Mouse (Mus musculus) liver, embryonic 15.5 days (tissue): ENCODE results near the gene Mss51. TPM values are rescaled to one million over a fixed set of nuclear protein-coding genes. Genes with fewer than 3 reads are reported as not detected.

Experiments used
- ATAC-seq: fragments of 200-750 bp; cut with Nextera tagmentation; 2 replicates; pipeline ENCODE4 v1.8.0; 2017; ENCODE audit warnings: moderate number of reproducible peaks, mild to moderate bottlenecking, moderate library complexity; ENCODE audit not compliant: insufficient read depth
- H3K27ac ChIP-seq: fragments of 300-500 bp; sonication (generic); replicated peaks from 2 replicates; pipeline ENCODE4 v1.5.1; 2015; ENCODE audit warnings: mild to moderate bottlenecking, inconsistent platforms
- H3K27me3 ChIP-seq: fragments of 300-500 bp; sonication (generic); 2 replicates; pipeline ENCODE4 v1.6.1; 2015; ENCODE audit warnings: mild to moderate bottlenecking, inconsistent platforms
- H3K36me3 ChIP-seq: fragments of 300-500 bp; sonication (generic); replicated peaks from 2 replicates; pipeline ENCODE4 v1.6.1; 2015; ENCODE audit warnings: moderate library complexity, mild to moderate bottlenecking, inconsistent platforms
- H3K4me1 ChIP-seq: fragments of 300-500 bp; sonication (generic); replicated peaks from 2 replicates; pipeline ENCODE4 v1.6.1; 2015; ENCODE audit warnings: inconsistent platforms
- H3K4me2 ChIP-seq: fragments of 300-500 bp; sonication (generic); 2 replicates; pipeline ENCODE4 v1.6.1; 2015; ENCODE audit warnings: moderate library complexity, mild to moderate bottlenecking, inconsistent platforms
- H3K4me3 ChIP-seq: fragments of 300-500 bp; sonication (generic); replicated peaks from 2 replicates; pipeline ENCODE4 v1.5.1; 2015; ENCODE audit warnings: mild to moderate bottlenecking, inconsistent platforms
- H3K9ac ChIP-seq: fragments of 300-500 bp; sonication (generic); 2 replicates; pipeline ENCODE4 v1.6.1; 2015; ENCODE audit warnings: moderate library complexity, mild to moderate bottlenecking, inconsistent platforms
- H3K9me3 ChIP-seq: fragments of 300-500 bp; sonication (generic); replicated peaks from 2 replicates; pipeline ENCODE4 v1.6.1; 2016; ENCODE audit warnings: inconsistent platforms
- WGBS: fragments of 180-500 bp; shearing (Covaris S2); methylation state at CpG from one replicate; pipeline ENCODE4 v1.1.7; 2015; ENCODE audit warnings: mixed read lengths; ENCODE audit not compliant: insufficient replicate concordance; 5-methylcytosine and 5-hydroxymethylcytosine counted together
- polyA plus RNA-seq: library from polyadenylated mRNA; unstranded; fragments of >200 nt; fragmentation: Nextera tagmentation; extraction: Ambion mirVana; gene quantifications from 2 replicates; pipeline ENCODE4 v1.2.1, GENCODE M21; 2015

The Mss51 gene
- polyA plus RNA-seq = 0.44 and 0.48 TPM in 2 replicates

GRCm38 (mm10) chr14:20496603-20497002 lies at the start of gene Mss51:
Gene Mss51, minus strand, starts transcription at chr14:20496901.
- no peaks in the 10 kb centered on the region for H3K27me3 ChIP-seq
- H3K4me2 ChIP-seq = no peak within 1 kb of the TSS
- peaks cover 43% of the 10 kb centered on the region for H3K36me3 ChIP-seq
- no peak within 1 kb of the TSS for H3K9ac ChIP-seq
- H3K27ac ChIP-seq = no peak within 1 kb of the TSS
- H3K4me3 ChIP-seq = no peak within 1 kb of the TSS
- no peak for ATAC-seq
- no peaks in the 10 kb centered on the region for H3K9me3 ChIP-seq
- H3K4me1 ChIP-seq = 0 out of 2 replicates have a peak, but pooled peaks cover 2% of the 10 kb centered on the region
- WGBS = 73% methylated on average over 2 of the region's 2 CpGs

GRCm38 (mm10) chr14:20546415-20546814 lies 49.7 kb upstream of the Mss51 start, which contains the start of gene Ppp3cb:
Gene Ppp3cb, minus strand, starts transcription at chr14:20546573.
- H3K4me2 ChIP-seq = peak within 1 kb of the TSS; percentile 76
- under 1% methylated on average over 29 of the region's 29 CpGs for WGBS
- peak within 1 kb of the TSS; percentile 84 for H3K4me3 ChIP-seq
- 0 out of 2 replicates have a peak, but pooled peaks cover 2% of the 10 kb centered on the region for H3K36me3 ChIP-seq
- peak within 1 kb of the TSS; percentile 99 for H3K27ac ChIP-seq
- no peaks in the 10 kb centered on the region for H3K9me3 ChIP-seq
- H3K4me1 ChIP-seq = peaks cover 31% of the 10 kb centered on the region
- H3K27me3 ChIP-seq = no peaks in the 10 kb centered on the region
- H3K9ac ChIP-seq = peak within 1 kb of the TSS; percentile 81
- ATAC-seq = peak; percentile 73

- Histone ChIP-seq H3K4me2 (peak overlapping the region; percentile 76), H3K27ac (peak overlapping the region; percentile 99), H3K4me1 (peaks cover 31% of the 10 kb centered on the region), H3K4me3 (peak overlapping the region; percentile 84), H3K27me3 (no peaks in the 10 kb centered on the region), H3K36me3 (0 out of 2 replicates have a peak, but pooled peaks cover 2% of the 10 kb centered on the region), H3K9me3 (no peaks in the 10 kb centered on the region), H3K9ac (peak overlapping the region; percentile 81)
- under 1% methylated on average over 67 of the region's 67 CpGs for WGBS
- ATAC-seq = peak; percentile 99
These were observed 49.0 kb upstream of the Mss51 start for GRCm38 (mm10) chr14:20545529-20546331.

GRCm38 (mm10) chr14:20544467-20545411 lies 48.0 kb upstream of the Mss51 start:
- Histone ChIP-seq H3K4me1 (peaks cover 31% of the 10 kb centered on the region), H3K36me3 (0 out of 2 replicates have a peak, but pooled peaks cover 2% of the 10 kb centered on the region), H3K9ac (peak overlapping the region; percentile 50), H3K9me3 (no peaks in the 10 kb centered on the region), H3K4me2 (peak overlapping the region; percentile 76), H3K4me3 (peak overlapping the region; percentile 84), H3K27ac (peak overlapping the region; percentile 99), H3K27me3 (no peaks in the 10 kb centered on the region)
- ATAC-seq = peak; percentile 35
- WGBS = 28% methylated on average over 7 of the region's 7 CpGs

GRCm38 (mm10) chr14:20529643-20530042 lies 32.9 kb upstream of the Mss51 start:
- WGBS = 41% methylated on average over 4 of the region's 4 CpGs
- no peak overlapping the region for H3K9ac ChIP-seq

GRCm38 (mm10) chr14:20520179-20520578 lies 23.5 kb upstream of the Mss51 start:
- ATAC-seq = no peak
- no peaks in the 10 kb centered on the region for H3K27me3 ChIP-seq
- H3K36me3 ChIP-seq = peaks cover 45% of the 10 kb centered on the region
- H3K4me1 ChIP-seq = no peaks in the 10 kb centered on the region
- H3K4me2 ChIP-seq = no peak overlapping the region
- no peak overlapping the region for H3K9ac ChIP-seq
- 91% methylated on average over 2 of the region's 2 CpGs for WGBS
- no peak overlapping the region for H3K27ac ChIP-seq
- H3K9me3 ChIP-seq = no peaks in the 10 kb centered on the region
- H3K4me3 ChIP-seq = no peak overlapping the region

More at GRCm38 (mm10) chr14:20529643-20530042, 32.9 kb upstream of the Mss51 start:
- Histone ChIP-seq H3K4me1 (no peaks in the 10 kb centered on the region), H3K27ac (no peak overlapping the region), H3K9me3 (no peaks in the 10 kb centered on the region), H3K4me2 (no peak overlapping the region), H3K36me3 (peaks cover 13% of the 10 kb centered on the region), H3K4me3 (no peak overlapping the region), H3K27me3 (no peaks in the 10 kb centered on the region)
- no peak for ATAC-seq

- 85% methylated on average over 2 of the region's 2 CpGs for WGBS
- Histone ChIP-seq H3K4me2 (no peak overlapping the region), H3K4me3 (no peak overlapping the region), H3K9ac (no peak overlapping the region), H3K4me1 (peaks cover 2% of the 10 kb centered on the region; the same call in 1 of the 2 replicates), H3K27ac (no peak overlapping the region), H3K27me3 (no peaks in the 10 kb centered on the region), H3K36me3 (peaks cover 29% of the 10 kb centered on the region), H3K9me3 (no peaks in the 10 kb centered on the region)
- no peak for ATAC-seq
These were observed 11.7 kb upstream of the Mss51 start for GRCm38 (mm10) chr14:20508424-20508823.

GRCm38 (mm10) chr14:20502966-20503365 lies 6.3 kb upstream of the Mss51 start:
- no peaks in the 10 kb centered on the region for H3K27me3 ChIP-seq
- H3K9me3 ChIP-seq = no peaks in the 10 kb centered on the region
- no peaks in the 10 kb centered on the region for H3K4me1 ChIP-seq
- peaks cover 31% of the 10 kb centered on the region for H3K36me3 ChIP-seq
- WGBS = 87% methylated on average over 10 of the region's 10 CpGs
- no peak for ATAC-seq
- H3K9ac ChIP-seq = no peak overlapping the region
- no peak overlapping the region for H3K27ac ChIP-seq
- H3K4me3 ChIP-seq = no peak overlapping the region
- H3K4me2 ChIP-seq = no peak overlapping the region

- H3K36me3 ChIP-seq = peaks cover 43% of the 10 kb centered on the region
- no peak for ATAC-seq
- 0 out of 2 replicates have a peak, but pooled peaks cover 2% of the 10 kb centered on the region for H3K4me1 ChIP-seq
- 81% methylated on average over 3 of the region's 3 CpGs for WGBS
- no peak overlapping the region for H3K4me3 ChIP-seq
- H3K9ac ChIP-seq = no peak overlapping the region
- no peak overlapping the region for H3K27ac ChIP-seq
- no peaks in the 10 kb centered on the region for H3K27me3 ChIP-seq
- H3K9me3 ChIP-seq = no peaks in the 10 kb centered on the region
- H3K4me2 ChIP-seq = no peak overlapping the region
These were observed 3.3 kb upstream of the Mss51 start for GRCm38 (mm10) chr14:20499982-20500381.

GRCm38 (mm10) chr14:20486031-20486430 lies 10.7 kb downstream of the Mss51 start:
- Histone ChIP-seq H3K27me3 (no peaks in the 10 kb centered on the region), H3K9me3 (no peaks in the 10 kb centered on the region), H3K4me3 (no peak overlapping the region), H3K4me2 (no peak overlapping the region), H3K9ac (no peak overlapping the region), H3K4me1 (peaks cover 7% of the 10 kb centered on the region), H3K36me3 (peaks cover 25% of the 10 kb centered on the region), H3K27ac (no peak overlapping the region)
- no peak for ATAC-seq
- WGBS = 86% methylated on average over 5 of the region's 5 CpGs
